Mouse (Mus musculus) urinary bladder, adult 2 months (tissue): ENCODE results near the gene C1qc. TPM values are rescaled to one million over a fixed set of nuclear protein-coding genes. Genes with fewer than 3 reads are reported as not detected.

Experiments
- DNase-seq: peaks from one replicate; pipeline ENCODE4 v3.0.0; 2022; ENCODE audit warnings: low spot score
- polyA plus RNA-seq: library from polyadenylated mRNA; depleted of rRNA; stranded (reverse); fragments of >200 nt; gene quantifications from 2 replicates; pipeline ENCODE4 v1.2.3, GENCODE M21; 2012; rRNA removed

C1qc gene
- 115 and 117 TPM in 2 replicates for polyA plus RNA-seq

GRCm38 (mm10) chr4:136892811-136893210 is at the start of gene C1qc:
TSS of gene C1qc (minus strand) at chr4:136893065.
- DNase-seq, result no peak

GRCm38 (mm10) chr4:136937935-136938334 is 45.1 kb upstream of the C1qc start:
- no peak for DNase-seq

GRCm38 (mm10) chr4:136937344-136937743 is 44.5 kb upstream of the C1qc start:
- DNase-seq, result no peak

GRCm38 (mm10) chr4:136934746-136935613 is 42.1 kb upstream of the C1qc start:
- no peak for DNase-seq

GRCm38 (mm10) chr4:136930474-136930873 is 37.6 kb upstream of the C1qc start:
- DNase-seq, result no peak

GRCm38 (mm10) chr4:136928928-136929327 is 36.1 kb upstream of the C1qc start:
- DNase-seq, result no peak

- DNase-seq, result no peak
These were observed 32.9 kb upstream of the C1qc start for GRCm38 (mm10) chr4:136925804-136926203.

GRCm38 (mm10) chr4:136924529-136924928 is 31.7 kb upstream of the C1qc start:
- DNase-seq, result peak; percentile 43

- no peak for DNase-seq
These were observed 26.7 kb upstream of the C1qc start for GRCm38 (mm10) chr4:136919526-136919925.

- no peak for DNase-seq
These were observed 26.0 kb upstream of the C1qc start for GRCm38 (mm10) chr4:136918834-136919233.

- no peak for DNase-seq
These were observed 24.3 kb upstream of the C1qc start for GRCm38 (mm10) chr4:136917165-136917524.

GRCm38 (mm10) chr4:136916359-136917164 is 23.7 kb upstream of the C1qc start:
- no peak for DNase-seq

GRCm38 (mm10) chr4:136912841-136913240 is 20.0 kb upstream of the C1qc start:
- no peak for DNase-seq

GRCm38 (mm10) chr4:136911804-136912203 is 18.9 kb upstream of the C1qc start:
- DNase-seq, result no peak

GRCm38 (mm10) chr4:136911211-136911646 is 18.4 kb upstream of the C1qc start:
- no peak for DNase-seq

GRCm38 (mm10) chr4:136907809-136908208 is 14.9 kb upstream of the C1qc start:
- DNase-seq, result no peak

GRCm38 (mm10) chr4:136907033-136907432 is 14.2 kb upstream of the C1qc start:
- no peak for DNase-seq

GRCm38 (mm10) chr4:136904767-136905539 is 12.1 kb upstream of the C1qc start:
- no peak for DNase-seq

GRCm38 (mm10) chr4:136899154-136899553 is 6.3 kb upstream of the C1qc start:
- no peak for DNase-seq

GRCm38 (mm10) chr4:136898637-136899036 is 5.8 kb upstream of the C1qc start, which contains the start of gene C1qa:
TSS of gene C1qa (minus strand) at chr4:136898803.
- no peak for DNase-seq

- no peak for DNase-seq
These were observed 5.3 kb upstream of the C1qc start for GRCm38 (mm10) chr4:136898084-136898598.

- no peak for DNase-seq
These were observed 3.6 kb upstream of the C1qc start for GRCm38 (mm10) chr4:136896461-136896860.
